Mouse (Mus musculus) kidney, adult 2 months (tissue): Measurements from ENCODE around the gene Tmem150c.

ENCODE experiments used
- CTCF ChIP-seq: fragments of 200-500 bp; conservative IDR thresholded peaks from 2 replicates; pipeline ENCODE4 v1.5.1; 2011; ENCODE audit warnings: low read depth, mild to moderate bottlenecking, control low read depth, low read length, moderate library complexity, mixed read lengths; ENCODE audit not compliant: insufficient read depth, insufficient read length
- POLR2A ChIP-seq: fragments of 200-500 bp; IDR thresholded peaks from one replicate; pipeline ENCODE4 v1.6.1; 2011; ENCODE audit warnings: low read depth, low read length, control low read depth

- TF ChIP-seq CTCF = no peak
- TF ChIP-seq POLR2A = no peak
Observed at GRCm38 (mm10) chr5:100159638-100159973, at the start of gene Tmem150c.
